ENCODE assay signal across 14 mouse cellular contexts in genomic region chr13:6060229-6060845, GRCm38 (mm10).
DNase-seq lines count a peak whose midpoint lies in the region; ATAC-seq and TF ChIP-seq lines count a peak whose summit lies in the region.
"Had no signal": no experiment of that assay in that cellular context is flagged by ENCODE, and none has a peak within 500 bp of the region (broad histone marks: within the 10 kb centered on the region; RNA-seq: fewer than 3 reads in every experiment).

No protein-coding gene starts in this region.

- no peak for DNase-seq in forebrain, postnatal 0 days
- peak; percentile 77 for DNase-seq in 3T3-L1 (ENCODE audit: low read depth, low spot score)
- DNase-seq in layer of hippocampus, adult 18-20 months (ENCODE audit: low spot score in 2 of 2), result no peak
- no peak for DNase-seq in right cerebral cortex, adult 2 months (ENCODE audit: low spot score in 2 of 2)
- no peak for DNase-seq in left cerebral cortex, postnatal 36 days (ENCODE audit: low spot score in 2 of 2)
- DNase-seq: cerebellum, adult 9-10 months; right cerebral cortex, postnatal 4 days had no signal

- H3K36me3 ChIP-seq in forebrain, embryonic 13.5 days (ENCODE audit: poor library complexity, severe bottlenecking), result no peaks in the 10 kb centered on the region
- H3K36me3 ChIP-seq in forebrain, postnatal 0 days (ENCODE audit: insufficient read depth), result no peaks in the 10 kb centered on the region
- H3K36me3 ChIP-seq in embryonic facial prominence, embryonic 15.5 days, result no peaks in the 10 kb centered on the region
- H3K36me3 ChIP-seq in midbrain, embryonic 13.5 days, result no peaks in the 10 kb centered on the region
- H3K36me3 ChIP-seq: heart, embryonic 15.5 days; neural tube, embryonic 15.5 days had no signal

- H3K9ac ChIP-seq in forebrain, embryonic 13.5 days, result no peak overlapping the region
- no peak overlapping the region for H3K9ac ChIP-seq in forebrain, postnatal 0 days
- H3K9ac ChIP-seq in embryonic facial prominence, embryonic 15.5 days, result no peak overlapping the region
- no peak overlapping the region for H3K9ac ChIP-seq in midbrain, embryonic 13.5 days (replicated peaks)
- H3K9ac ChIP-seq: heart, embryonic 15.5 days; neural tube, embryonic 15.5 days had no signal

- intact Hi-C loops in left cerebral cortex, postnatal 36 days (cut with DNase I), result no loop called here

- TF ChIP-seq CTCF in forebrain, postnatal 0 days (IDR thresholded peaks at IDR 0.05; ENCODE audit: low read depth), result no peak

- ATAC-seq in forebrain, embryonic 13.5 days, result 0 out of 2 replicates have a peak, but pooled peaks have one; percentile 33
- ATAC-seq in forebrain, postnatal 0 days, result no peak
- no peak for ATAC-seq in embryonic facial prominence, embryonic 15.5 days (ENCODE audit: insufficient number of reproducible peaks, low FRiP score, low TSS enrichment, low read depth)
- 0 out of 2 replicates have a peak, but pooled peaks have one; percentile 30 for ATAC-seq in midbrain, embryonic 13.5 days
- ATAC-seq: intestine, postnatal 0 days had no signal

- no peak overlapping the region for H3K4me2 ChIP-seq in forebrain, embryonic 13.5 days
- no peak overlapping the region for H3K4me2 ChIP-seq in forebrain, postnatal 0 days (ENCODE audit: low read depth)
- H3K4me2 ChIP-seq in embryonic facial prominence, embryonic 15.5 days (replicated peaks), result peak overlapping the region; percentile 18; the same call in 1 of the 2 replicates
- no peak overlapping the region for H3K4me2 ChIP-seq in midbrain, embryonic 13.5 days (replicated peaks)
- H3K4me2 ChIP-seq: heart, embryonic 15.5 days; neural tube, embryonic 15.5 days had no signal

- peaks cover 11% of the 10 kb centered on the region for H3K4me1 ChIP-seq in forebrain, embryonic 13.5 days
- H3K4me1 ChIP-seq in forebrain, postnatal 0 days (ENCODE audit: insufficient read depth), result peaks cover 6% of the 10 kb centered on the region; the same call in 1 of the 2 replicates
- H3K4me1 ChIP-seq in embryonic facial prominence, embryonic 15.5 days, result peaks cover 12% of the 10 kb centered on the region
- peaks cover 6% of the 10 kb centered on the region for H3K4me1 ChIP-seq in midbrain, embryonic 13.5 days (replicated peaks)

- no peaks in the 10 kb centered on the region for H3K9me3 ChIP-seq in forebrain, embryonic 13.5 days (replicated peaks)
- no peaks in the 10 kb centered on the region for H3K9me3 ChIP-seq in forebrain, postnatal 0 days (ENCODE audit: low read length)
- no peaks in the 10 kb centered on the region for H3K9me3 ChIP-seq in embryonic facial prominence, embryonic 15.5 days (replicated peaks)
- no peaks in the 10 kb centered on the region for H3K9me3 ChIP-seq in midbrain, embryonic 13.5 days
- H3K9me3 ChIP-seq: heart, embryonic 15.5 days; neural tube, embryonic 15.5 days had no signal

- no peak overlapping the region for H3K4me3 ChIP-seq in forebrain, embryonic 13.5 days
- H3K4me3 ChIP-seq in forebrain, postnatal 0 days (ENCODE audit: low read depth, low read length), result no peak overlapping the region
- no peak overlapping the region for H3K4me3 ChIP-seq in embryonic facial prominence, embryonic 15.5 days (replicated peaks)
- H3K4me3 ChIP-seq in midbrain, embryonic 13.5 days (replicated peaks), result no peak overlapping the region
- H3K4me3 ChIP-seq: heart, embryonic 15.5 days; neural tube, embryonic 15.5 days had no signal

- H3K27me3 ChIP-seq in forebrain, embryonic 13.5 days, result no peaks in the 10 kb centered on the region
- no peaks in the 10 kb centered on the region for H3K27me3 ChIP-seq in forebrain, postnatal 0 days (ENCODE audit: insufficient read depth, low read length)
- H3K27me3 ChIP-seq in embryonic facial prominence, embryonic 15.5 days, result no peaks in the 10 kb centered on the region
- no peaks in the 10 kb centered on the region for H3K27me3 ChIP-seq in midbrain, embryonic 13.5 days
- H3K27me3 ChIP-seq: heart, embryonic 15.5 days; neural tube, embryonic 15.5 days had no signal

- no peak overlapping the region for H3K27ac ChIP-seq in forebrain, embryonic 13.5 days
- H3K27ac ChIP-seq in forebrain, postnatal 0 days (ENCODE audit: low read depth, low read length), result no peak overlapping the region
- peak overlapping the region; percentile 48; the same call in 1 of the 2 replicates for H3K27ac ChIP-seq in embryonic facial prominence, embryonic 15.5 days (replicated peaks)
- no peak overlapping the region for H3K27ac ChIP-seq in midbrain, embryonic 13.5 days
- H3K27ac ChIP-seq: heart, embryonic 15.5 days; macrophage; neural tube, embryonic 15.5 days had no signal

- WGBS in forebrain, embryonic 13.5 days, result 33% methylated on average over 8 of the region's 8 CpGs
- 37% methylated on average over 8 of the region's 8 CpGs for WGBS in forebrain, postnatal 0 days
- WGBS in embryonic facial prominence, embryonic 15.5 days, result 18% methylated on average over 8 of the region's 8 CpGs
- WGBS in midbrain, embryonic 13.5 days, result 39% methylated on average over 8 of the region's 8 CpGs

Comparison
In these comparisons a context has a peak if more than half of its experiments do, and no peak if none do; other contexts are left out.
1. ATAC-seq: peak in forebrain, embryonic 13.5 days (single experiment) and midbrain, embryonic 13.5 days (single experiment); none in forebrain, postnatal 0 days (single experiment) and embryonic facial prominence, embryonic 15.5 days (single experiment).